Mouse (Mus musculus): ENCODE data around the gene Trem2. TPM values are rescaled to one million over a fixed set of nuclear protein-coding genes. Genes with fewer than 3 reads are reported as not detected.
"Not testable (repeated sequence)": the region's sequence is repeated elsewhere in the genome, so short reads cannot be mapped to it uniquely, and the experiment has no call there.

Gene Trem2
- 0.51 and 0.59 TPM in 2 replicates for polyA plus RNA-seq (2016; fragmentation: Nextera tagmentation; extraction: Ambion mirVana)

GRCm38 (mm10) chr17:48346231-48346630 lies at the start of gene Trem2:
Trem2 (plus strand) TSS chr17:48346401.
- 76% methylated on average over 5 of the region's 5 CpGs for WGBS
- Histone ChIP-seq H3K4me1 (0 out of 2 replicates have a peak, but pooled peaks cover 2% of the 10 kb centered on the region), H3K9me3 (replicated peaks) (no peaks in the 10 kb centered on the region), H3K36me3 (no peaks in the 10 kb centered on the region), H3K4me3 (no peak within 1 kb of the TSS), H3K27ac (0 out of 2 replicates have a peak within 1 kb of the TSS, but pooled peaks have one; percentile 17), H3K27me3 (ENCODE audit: low read depth, poor library complexity, severe bottlenecking) (no peaks in the 10 kb centered on the region)
- DNase-seq (ENCODE audit: low spot score) = no peak

GRCm38 (mm10) chr17:48299203-48299602 lies 47.0 kb upstream of the Trem2 start, which contains the start of gene Treml2:
Treml2 (plus strand) TSS chr17:48299498.
- Histone ChIP-seq H3K27me3 (ENCODE audit: low read depth, poor library complexity, severe bottlenecking) (no peaks in the 10 kb centered on the region), H3K27ac (0 out of 2 replicates have a peak within 1 kb of the TSS, but pooled peaks have one; percentile 16), H3K4me3 (no peak within 1 kb of the TSS; the same call in 1 of the 2 replicates), H3K4me1 (peaks cover 11% of the 10 kb centered on the region), H3K36me3 (no peaks in the 10 kb centered on the region), H3K9me3 (replicated peaks) (no peaks in the 10 kb centered on the region)
- WGBS = 33% methylated on average over 3 of the region's 4 CpGs
- DNase-seq (ENCODE audit: low spot score) = no peak

GRCm38 (mm10) chr17:48299756-48300155 lies 46.4 kb upstream of the Trem2 start:
- no peak for DNase-seq (ENCODE audit: low spot score)
- WGBS = 50% methylated on average over 7 of the region's 7 CpGs
- no peaks in the 10 kb centered on the region for H3K9me3 ChIP-seq (replicated peaks)
- H3K4me1 ChIP-seq = peaks cover 11% of the 10 kb centered on the region
- H3K27ac ChIP-seq = 0 out of 2 replicates have a peak overlapping the region, but pooled peaks have one; percentile 16
- H3K4me3 ChIP-seq = no peak overlapping the region
- H3K36me3 ChIP-seq = no peaks in the 10 kb centered on the region
- no peaks in the 10 kb centered on the region for H3K27me3 ChIP-seq (ENCODE audit: low read depth, poor library complexity, severe bottlenecking)

GRCm38 (mm10) chr17:48300199-48300598 lies 46.0 kb upstream of the Trem2 start:
- no peaks in the 10 kb centered on the region for H3K36me3 ChIP-seq
- whole genome bisulfite sequencing = 68% methylated on average over 7 of the region's 7 CpGs
- peaks cover 11% of the 10 kb centered on the region for H3K4me1 ChIP-seq
- H3K9me3 ChIP-seq (replicated peaks) = no peaks in the 10 kb centered on the region
- H3K27me3 ChIP-seq (ENCODE audit: low read depth, poor library complexity, severe bottlenecking) = no peaks in the 10 kb centered on the region
- DNase-seq (ENCODE audit: low spot score) = no peak
- no peak overlapping the region; the same call in 1 of the 2 replicates for H3K4me3 ChIP-seq
- H3K27ac ChIP-seq = peak overlapping the region; percentile 16; the same call in 1 of the 2 replicates

- Histone ChIP-seq H3K36me3 (no peaks in the 10 kb centered on the region), H3K9me3 (replicated peaks) (no peaks in the 10 kb centered on the region), H3K4me3 (no peak overlapping the region), H3K27ac (peak overlapping the region; percentile 34; the same call in 1 of the 2 replicates), H3K27me3 (ENCODE audit: low read depth, poor library complexity, severe bottlenecking) (no peaks in the 10 kb centered on the region), H3K4me1 (peaks cover 11% of the 10 kb centered on the region)
- WGBS = 80% methylated on average over 9 of the region's 9 CpGs
- no peak for DNase-seq (ENCODE audit: low spot score)
These were observed 45.3 kb upstream of the Trem2 start for GRCm38 (mm10) chr17:48300861-48301260.

GRCm38 (mm10) chr17:48301792-48302191 lies 44.4 kb upstream of the Trem2 start:
- 90% methylated on average over 5 of the region's 5 CpGs for WGBS

GRCm38 (mm10) chr17:48312124-48312523 lies 34.1 kb upstream of the Trem2 start:
- H3K27me3 ChIP-seq (ENCODE audit: low read depth, poor library complexity, severe bottlenecking) = no peaks in the 10 kb centered on the region
- H3K9me3 ChIP-seq (replicated peaks) = no peaks in the 10 kb centered on the region
- H3K4me1 ChIP-seq = no peaks in the 10 kb centered on the region
- no peak for DNase-seq (ENCODE audit: low spot score)
- H3K4me3 ChIP-seq = no peak overlapping the region
- 85% methylated on average over 2 of the region's 2 CpGs for WGBS
- H3K36me3 ChIP-seq = no peaks in the 10 kb centered on the region
- no peak overlapping the region for H3K27ac ChIP-seq

More at GRCm38 (mm10) chr17:48301792-48302191, 44.4 kb upstream of the Trem2 start:
- Histone ChIP-seq H3K4me3 (no peak overlapping the region), H3K27me3 (ENCODE audit: low read depth, poor library complexity, severe bottlenecking) (no peaks in the 10 kb centered on the region), H3K27ac (no peak overlapping the region), H3K4me1 (peaks cover 11% of the 10 kb centered on the region), H3K9me3 (replicated peaks) (no peaks in the 10 kb centered on the region), H3K36me3 (no peaks in the 10 kb centered on the region)
- DNase-seq (ENCODE audit: low spot score) = no peak

GRCm38 (mm10) chr17:48315905-48316579 lies 30.2 kb upstream of the Trem2 start, which contains the start of gene B430306N03Rik:
B430306N03Rik (plus strand) TSS chr17:48316141.
- not testable (repeated sequence) for H3K36me3 ChIP-seq; H3K27ac ChIP-seq; DNase-seq (ENCODE audit: low spot score); H3K27me3 ChIP-seq (ENCODE audit: low read depth, poor library complexity, severe bottlenecking); H3K9me3 ChIP-seq (replicated peaks); H3K4me1 ChIP-seq; H3K4me3 ChIP-seq
- 89% methylated on average over 3 of the region's 3 CpGs for WGBS

- no peak for DNase-seq (ENCODE audit: low spot score)
- no peak overlapping the region for H3K27ac ChIP-seq
- H3K9me3 ChIP-seq (replicated peaks) = no peaks in the 10 kb centered on the region
- no peaks in the 10 kb centered on the region for H3K27me3 ChIP-seq (ENCODE audit: low read depth, poor library complexity, severe bottlenecking)
- no peaks in the 10 kb centered on the region for H3K36me3 ChIP-seq
- 88% methylated on average over 1 of the region's 1 CpGs for WGBS
- H3K4me3 ChIP-seq = no peak overlapping the region
- H3K4me1 ChIP-seq = no peaks in the 10 kb centered on the region
These were observed 27.5 kb upstream of the Trem2 start for GRCm38 (mm10) chr17:48318686-48319085.

GRCm38 (mm10) chr17:48321279-48321678 lies 24.9 kb upstream of the Trem2 start:
- Histone ChIP-seq H3K27ac (no peak overlapping the region), H3K27me3 (ENCODE audit: low read depth, poor library complexity, severe bottlenecking) (no peaks in the 10 kb centered on the region), H3K9me3 (replicated peaks) (no peaks in the 10 kb centered on the region), H3K4me3 (no peak overlapping the region), H3K4me1 (no peaks in the 10 kb centered on the region), H3K36me3 (no peaks in the 10 kb centered on the region)
- DNase-seq (ENCODE audit: low spot score) = no peak
- 82% methylated on average over 2 of the region's 2 CpGs for WGBS

GRCm38 (mm10) chr17:48323236-48323635 lies 23.0 kb upstream of the Trem2 start:
- H3K4me3 ChIP-seq = no peak overlapping the region
- no peaks in the 10 kb centered on the region for H3K36me3 ChIP-seq
- no peaks in the 10 kb centered on the region for H3K27me3 ChIP-seq (ENCODE audit: low read depth, poor library complexity, severe bottlenecking)
- H3K27ac ChIP-seq = no peak overlapping the region
- no peaks in the 10 kb centered on the region for H3K9me3 ChIP-seq (replicated peaks)
- peaks cover 2% of the 10 kb centered on the region; the same call in 1 of the 2 replicates for H3K4me1 ChIP-seq
- no peak for DNase-seq (ENCODE audit: low spot score)
- 71% methylated on average over 3 of the region's 3 CpGs for WGBS

- Histone ChIP-seq H3K27me3 (ENCODE audit: low read depth, poor library complexity, severe bottlenecking) (no peaks in the 10 kb centered on the region), H3K27ac (no peak overlapping the region), H3K9me3 (replicated peaks) (no peaks in the 10 kb centered on the region), H3K4me3 (no peak overlapping the region), H3K36me3 (no peaks in the 10 kb centered on the region), H3K4me1 (peaks cover 2% of the 10 kb centered on the region; the same call in 1 of the 2 replicates)
- DNase-seq (ENCODE audit: low spot score) = no peak
- WGBS = 89% methylated on average over 5 of the region's 5 CpGs
These were observed 21.9 kb upstream of the Trem2 start for GRCm38 (mm10) chr17:48324258-48324657.

- WGBS = 94% methylated on average over 6 of the region's 6 CpGs
- H3K9me3 ChIP-seq (replicated peaks) = no peaks in the 10 kb centered on the region
- H3K27me3 ChIP-seq (ENCODE audit: low read depth, poor library complexity, severe bottlenecking) = no peaks in the 10 kb centered on the region
- H3K27ac ChIP-seq = no peak overlapping the region
- H3K4me1 ChIP-seq = peaks cover 2% of the 10 kb centered on the region; the same call in 1 of the 2 replicates
- H3K36me3 ChIP-seq = no peaks in the 10 kb centered on the region
- no peak for DNase-seq (ENCODE audit: low spot score)
- no peak overlapping the region for H3K4me3 ChIP-seq
These were observed 21.1 kb upstream of the Trem2 start for GRCm38 (mm10) chr17:48325093-48325492.
